Mouse (Mus musculus) liver, embryonic 15.5 days (tissue): ENCODE data around the gene Atp1b1. TPM values are rescaled to one million over a fixed set of nuclear protein-coding genes. Genes with fewer than 3 reads are reported as not detected.

Experiments used
- polyA plus RNA-seq: library from polyadenylated mRNA; unstranded; fragments of >200 nt; fragmentation: Nextera tagmentation; extraction: Ambion mirVana; gene quantifications from 2 replicates; pipeline ENCODE4 v1.2.1, GENCODE M21; 2015

Gene Atp1b1
- polyA plus RNA-seq, 1 experiment from 2014 or later, result 13.5 TPM

Other genes starting within 250 kb of the Atp1b1 start
- 26.0 and 27.7 TPM in 2 replicates for gene Slc19a2, start 209.3 kb downstream of the Atp1b1 start, polyA plus RNA-seq
- gene Ccdc181, start 182.8 kb downstream of the Atp1b1 start, polyA plus RNA-seq, result 2.8 and 3.2 TPM in 2 replicates
- gene Nme7, start 154.2 kb downstream of the Atp1b1 start, polyA plus RNA-seq, result 9.0 and 10.4 TPM in 2 replicates
- 8.8 and 9.2 TPM in 2 replicates for gene Blzf1, start 150.9 kb downstream of the Atp1b1 start, polyA plus RNA-seq